Mouse (Mus musculus) liver, embryonic 14.5 days (tissue): ENCODE measurements around the gene Tyrobp. TPM values are rescaled to one million over a fixed set of nuclear protein-coding genes. Genes with fewer than 3 reads are reported as not detected.

ENCODE experiments used
- ATAC-seq: fragments of 200-750 bp; cut with Nextera tagmentation; 2 replicates; pipeline ENCODE4 v1.8.0; 2017; ENCODE audit warnings: moderate number of reproducible peaks, mild to moderate bottlenecking, moderate library complexity; ENCODE audit not compliant: insufficient read depth
- DNase-seq, 3 experiments: peaks; one replicate each; pipeline ENCODE4 v3.0.0-alpha.2; 2012 to 2013; ENCODE audit warnings: low read depth in 3 of 3, low spot score in 3 of 3
- H3K27ac ChIP-seq: fragments of 300-500 bp; sonication (generic); 2 replicates; pipeline ENCODE4 v1.5.1; 2014; ENCODE audit warnings: moderate library complexity, mild to moderate bottlenecking, control low read depth, inconsistent platforms
- H3K27me3 ChIP-seq: fragments of 300-500 bp; sonication (generic); 2 replicates; pipeline ENCODE4 v1.6.1; 2014; ENCODE audit warnings: mild to moderate bottlenecking, low read length, moderate library complexity; ENCODE audit not compliant: control insufficient read depth, insufficient read depth
- H3K36me3 ChIP-seq: fragments of 300-500 bp; sonication (generic); replicated peaks from 2 replicates; pipeline ENCODE4 v1.6.1; 2014; ENCODE audit warnings: low read depth; ENCODE audit not compliant: control insufficient read depth, insufficient read depth
- H3K4me1 ChIP-seq, 2 experiments: fragments of 200-500 bp in 1 of 2; fragments of 300-500 bp in 1 of 2; sonication (generic) in 1 of 2; replicated peaks; 2 replicates each; pipeline ENCODE4 v1.6.1; 2012 to 2014; ENCODE audit warnings: antibody characterized with exemption in 1 of 2, inconsistent platforms in 1 of 2, low read length in 1 of 2; ENCODE audit not compliant: control insufficient read depth in 2 of 2, insufficient read depth in 2 of 2
- H3K4me2 ChIP-seq: fragments of 300-500 bp; sonication (generic); 2 replicates; pipeline ENCODE4 v1.6.1; 2014; ENCODE audit warnings: low read depth, mild to moderate bottlenecking, control low read depth, moderate library complexity
- H3K4me3 ChIP-seq, 2 experiments: fragments of 200-500 bp in 1 of 2; fragments of 300-500 bp in 1 of 2; sonication (generic) in 1 of 2; 2 replicates each; pipeline ENCODE4 v1.5.1; 2012 to 2014; ENCODE audit warnings: low read depth in 2 of 2, low read length in 2 of 2, mild to moderate bottlenecking in 2 of 2, control low read depth in 1 of 2, inconsistent platforms in 1 of 2, moderate library complexity in 1 of 2; ENCODE audit not compliant: insufficient read depth in 1 of 2
- H3K9ac ChIP-seq: fragments of 300-500 bp; sonication (generic); replicated peaks from 2 replicates; pipeline ENCODE4 v1.6.1; 2014; ENCODE audit warnings: mild to moderate bottlenecking, control low read depth, moderate library complexity
- H3K9me3 ChIP-seq: fragments of 300-500 bp; sonication (generic); 2 replicates; pipeline ENCODE4 v1.6.1; 2016; ENCODE audit warnings: low read length, mixed read lengths; ENCODE audit not compliant: control insufficient read depth
- CTCF ChIP-seq: IDR thresholded peaks from 2 replicates; pipeline ENCODE4 v1.5.1; 2016; ENCODE audit warnings: antibody characterized with exemption, low read depth, control low read depth
- EP300 ChIP-seq: IDR thresholded peaks from 2 replicates; pipeline ENCODE4 v1.6.1; 2016; ENCODE audit warnings: antibody characterized with exemption, low read depth
- WGBS: fragments of 180-500 bp; shearing (Covaris S2); extraction: QIAGEN DNeasy Blood & Tissue Kit; methylation state at CpG from one replicate; pipeline ENCODE4 v1.1.7; 2014; ENCODE audit not compliant: insufficient replicate concordance; 5-methylcytosine and 5-hydroxymethylcytosine counted together
- polyA plus RNA-seq, 2 experiments: library from polyadenylated mRNA; depleted of rRNA in 1 of 2; stranded (reverse) in 1 of 2; unstranded in 1 of 2; fragments of >200 nt; fragmentation: Nextera tagmentation in 1 of 2; extraction: Ambion mirVana in 1 of 2; gene quantifications; 2 replicates each; pipeline versions ENCODE4 v1.2.1 to v1.2.3; 2012 to 2014

The Tyrobp gene
- polyA plus RNA-seq, 2 experiments, result 78.3 to 113 TPM

- TF ChIP-seq CTCF (no peak), EP300 (no peak)
- H3K27ac ChIP-seq, result no peak overlapping the region
- H3K9ac ChIP-seq, result no peak overlapping the region
- no peak overlapping the region for H3K4me3 ChIP-seq
- WGBS, result 35% methylated on average over 9 of the region's 9 CpGs
- 0 out of 2 replicates have a peak overlapping the region, but pooled peaks have one; percentile 11 for H3K4me2 ChIP-seq
- ATAC-seq (no peak), DNase-seq (no peak)
- peaks cover 0 to 17% of the 10 kb centered on the region in 2 experiments; a peak in 3 of 4 replicates for H3K4me1 ChIP-seq
- H3K27me3 ChIP-seq, result 0 out of 2 replicates have a peak, but pooled peaks cover 1% of the 10 kb centered on the region
- no peaks in the 10 kb centered on the region for H3K9me3 ChIP-seq
- no peaks in the 10 kb centered on the region for H3K36me3 ChIP-seq
Observed at GRCm38 (mm10) chr7:30417856-30418255, 4.3 kb downstream of the Tyrobp start.

GRCm38 (mm10) chr7:30419561-30420499 lies 6.3 kb downstream of the Tyrobp start, which contains the start of gene Hcst:
Hcst (minus strand) TSS chr7:30419854.
- H3K4me3 ChIP-seq, result peak within 1 kb of the TSS in 1 of 2 experiments; percentile 35; a peak in 2 of 4 replicates
- DNase-seq (no peak), ATAC-seq (peak; percentile 36; the same call in 1 of the 2 replicates)

GRCm38 (mm10) chr7:30420673-30421072 lies 7.1 kb downstream of the Tyrobp start:
- Histone ChIP-seq H3K27ac (no peak overlapping the region), H3K4me1 (peaks cover 0 to 17% of the 10 kb centered on the region in 2 experiments; a peak in 3 of 4 replicates), H3K27me3 (peaks cover 4% of the 10 kb centered on the region; the same call in 1 of the 2 replicates), H3K9ac (no peak overlapping the region), H3K9me3 (no peaks in the 10 kb centered on the region), H3K36me3 (no peaks in the 10 kb centered on the region), H3K4me3 (no peak overlapping the region; a peak in 1 of 4 replicates), H3K4me2 (peak overlapping the region; percentile 81)
- DNase-seq, result no peak
- WGBS, result 39% methylated on average over 3 of the region's 3 CpGs
- TF ChIP-seq CTCF (no peak), EP300 (no peak)
- no peak for ATAC-seq

More at GRCm38 (mm10) chr7:30419561-30420499, 6.3 kb downstream of the Tyrobp start, which contains the start of gene Hcst:
- peak within 1 kb of the TSS; percentile 3; the same call in 1 of the 2 replicates for H3K27ac ChIP-seq
- peaks cover 0 to 17% of the 10 kb centered on the region in 2 experiments; a peak in 3 of 4 replicates for H3K4me1 ChIP-seq
- 8% methylated on average over 10 of the region's 10 CpGs for WGBS
- no peaks in the 10 kb centered on the region for H3K36me3 ChIP-seq
- peak; percentile 31; the same call in 1 of the 2 replicates for TF ChIP-seq CTCF
- no peak for TF ChIP-seq EP300
- no peak within 1 kb of the TSS for H3K9ac ChIP-seq
- H3K4me2 ChIP-seq, result peak within 1 kb of the TSS; percentile 22
- H3K9me3 ChIP-seq, result no peaks in the 10 kb centered on the region
- peaks cover 4% of the 10 kb centered on the region; the same call in 1 of the 2 replicates for H3K27me3 ChIP-seq

- Histone ChIP-seq H3K9ac (peak within 1 kb of the TSS; percentile 37), H3K4me1 (peaks cover 0 to 17% of the 10 kb centered on the region in 2 experiments; a peak in 3 of 4 replicates), H3K4me2 (peak within 1 kb of the TSS; percentile 81), H3K27ac (no peak within 1 kb of the TSS), H3K4me3 (peak within 1 kb of the TSS; percentile 58 to 62), H3K27me3 (peaks cover 4% of the 10 kb centered on the region; the same call in 1 of the 2 replicates), H3K9me3 (no peaks in the 10 kb centered on the region), H3K36me3 (no peaks in the 10 kb centered on the region)
- no peak for TF ChIP-seq EP300
- no peak for TF ChIP-seq CTCF
- 5% methylated on average over 31 of the region's 31 CpGs for WGBS
- DNase-seq (peak in 2 of 3 experiments; percentile 44 to 45), ATAC-seq (peak; percentile 50; the same call in 1 of the 2 replicates)
Observed at GRCm38 (mm10) chr7:30421175-30421889, 7.8 kb downstream of the Tyrobp start, which contains the start of gene Nfkbid. Nfkbid (plus strand) TSS chr7:30421732.
